Mouse (Mus musculus) testis, postnatal 10 days (tissue): Measurements from ENCODE around the gene Chrna9.

Source experiments
- DNase-seq: peaks from one replicate; pipeline ENCODE4 v3.0.0; 2021; ENCODE audit warnings: low spot score

Gene Chrna9

DNA sequence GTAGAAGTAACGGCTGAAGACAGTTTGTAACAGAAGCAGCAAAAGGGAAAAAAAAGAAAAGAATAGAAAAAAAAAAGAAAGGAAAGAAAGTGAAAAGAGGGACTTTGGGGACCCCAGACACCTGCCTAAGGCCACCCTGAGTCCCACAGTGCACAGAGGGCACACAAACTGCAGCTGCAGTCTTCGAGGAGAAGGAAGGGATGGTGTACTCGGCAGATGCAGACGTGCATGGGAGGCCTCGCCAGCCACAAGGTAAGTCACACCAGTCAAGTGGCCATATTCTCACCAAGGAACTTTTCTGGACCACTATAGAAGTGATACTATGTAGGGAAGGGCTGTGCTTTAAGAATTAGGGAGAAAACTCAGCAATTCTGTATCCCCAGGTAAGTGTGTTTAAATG, at the start of gene Chrna9:
Gene Chrna9 (plus strand): TSS at position 139 of the 400 bp plus-strand sequence.
- DNase-seq = no peak

- no peak for DNase-seq
Measured at GRCm38 (mm10) chr5:65885699-65886443, 48.9 kb upstream of the Chrna9 start.

- DNase-seq = no peak
Measured at GRCm38 (mm10) chr5:65888102-65888501, 46.6 kb upstream of the Chrna9 start.

DNA sequence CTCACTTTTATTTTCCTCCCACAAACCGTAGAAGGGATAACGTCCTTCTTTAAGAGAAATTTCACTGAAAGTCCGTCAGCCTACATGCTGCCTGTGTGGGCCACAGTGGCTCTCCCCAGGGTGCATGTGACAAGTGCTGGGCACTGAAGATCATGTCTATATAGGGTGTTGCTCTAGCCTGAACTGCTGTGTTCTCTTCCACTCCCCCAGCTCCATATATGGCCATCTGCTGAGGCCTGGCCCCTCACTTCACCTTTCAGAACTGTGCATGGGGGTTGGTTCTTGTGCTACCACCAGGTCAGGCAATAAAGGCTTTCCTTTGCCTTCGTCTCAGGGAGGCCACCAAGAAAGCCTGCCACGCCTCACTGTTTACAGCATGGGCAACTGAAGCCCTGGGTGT, 45.7 kb upstream of the Chrna9 start:
- no peak for DNase-seq

GRCm38 (mm10) chr5:65891251-65891826, 43.4 kb upstream of the Chrna9 start:
- DNase-seq = no peak

DNA sequence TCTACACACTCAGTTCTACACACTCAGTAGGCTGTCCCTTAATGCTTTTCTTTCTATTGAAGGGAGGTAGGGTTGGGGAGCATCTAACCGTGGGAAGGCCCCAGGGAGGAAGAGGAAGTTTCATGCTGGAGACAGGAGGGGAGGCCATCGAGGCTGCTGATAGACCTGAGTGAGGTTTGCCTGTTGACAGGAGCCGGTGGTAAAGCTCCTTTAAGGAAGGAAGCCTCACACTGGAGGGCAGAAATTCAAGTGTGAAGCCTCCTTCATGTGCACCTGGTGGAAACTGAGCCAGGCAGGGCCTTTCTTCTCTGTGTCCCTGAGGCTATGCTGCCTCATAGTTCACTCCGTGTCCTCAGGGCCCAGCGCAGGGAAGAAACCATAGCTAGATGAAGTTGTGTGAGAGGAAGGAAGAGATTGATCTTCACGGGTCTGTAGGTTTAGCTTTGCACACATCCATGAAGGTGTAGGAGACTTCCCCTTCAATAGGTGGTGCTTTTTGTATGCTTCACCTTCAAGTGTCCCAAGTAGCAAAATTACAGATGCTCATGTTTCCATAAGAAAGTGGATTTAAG, 39.5 kb upstream of the Chrna9 start:
- no peak for DNase-seq

- DNase-seq = no peak
Measured at GRCm38 (mm10) chr5:65895764-65896163, 39.0 kb upstream of the Chrna9 start.

DNA sequence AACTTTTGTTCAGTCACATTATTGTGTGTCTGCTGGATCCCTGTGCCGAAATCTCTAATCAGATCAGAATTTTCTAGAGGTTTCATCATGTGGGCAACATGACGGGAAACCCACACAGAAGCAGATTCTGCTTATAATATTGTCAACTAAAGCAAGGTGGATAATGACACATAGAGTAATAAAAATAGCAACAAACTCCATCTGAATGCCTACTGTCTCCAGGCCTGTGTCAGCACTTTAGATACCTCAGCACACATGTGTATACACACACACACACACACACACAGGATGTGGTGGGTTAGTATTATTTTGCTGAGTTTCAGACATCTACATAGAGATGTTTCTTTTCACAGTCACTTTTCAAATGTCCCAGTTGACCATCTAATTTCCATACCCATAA, 37.0 kb upstream of the Chrna9 start:
- no peak for DNase-seq

DNA sequence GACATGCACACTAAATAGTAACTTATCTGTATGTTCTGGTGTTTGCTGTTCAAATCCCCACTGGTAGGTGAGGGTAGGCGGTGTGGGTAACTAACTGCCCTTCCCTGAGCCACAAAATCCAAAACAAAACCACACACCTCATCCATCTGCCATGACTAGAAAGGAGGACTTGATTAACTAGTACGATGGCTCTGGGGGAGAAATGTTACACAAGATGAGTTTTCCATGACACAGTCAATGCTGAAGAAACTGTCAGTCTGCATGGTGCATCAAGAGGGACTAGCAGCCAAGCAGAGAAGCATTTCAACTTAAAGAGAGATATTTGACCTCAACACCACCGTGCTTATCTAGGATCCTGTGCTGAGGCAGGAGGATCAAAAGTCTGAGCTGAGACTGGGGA, 36.0 kb upstream of the Chrna9 start:
- DNase-seq = no peak

GRCm38 (mm10) chr5:65900113-65900512, 34.6 kb upstream of the Chrna9 start:
- no peak for DNase-seq

- DNase-seq = no peak
Measured at GRCm38 (mm10) chr5:65900862-65901265, 33.9 kb upstream of the Chrna9 start.

GRCm38 (mm10) chr5:65901868-65902418, 32.8 kb upstream of the Chrna9 start:
- no peak for DNase-seq

DNA sequence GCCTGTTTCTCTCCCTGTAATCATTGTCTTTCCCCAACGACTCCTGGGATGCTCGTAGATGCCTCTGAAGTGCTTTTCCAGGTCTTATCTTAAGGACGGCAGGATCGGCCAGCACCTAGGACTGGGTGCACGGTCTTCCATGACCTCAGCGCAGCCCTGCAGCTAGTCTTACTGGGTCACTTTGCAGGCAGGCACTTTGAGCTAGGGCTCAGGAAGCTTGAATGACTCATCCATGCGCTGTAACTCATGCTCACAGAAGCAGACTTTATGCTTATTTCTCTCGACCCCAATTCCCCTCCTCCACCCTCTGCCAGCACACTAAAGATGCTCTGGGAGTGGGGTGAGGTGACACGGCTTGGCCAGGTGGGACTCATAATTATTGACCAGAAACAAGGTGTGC, 31.9 kb upstream of the Chrna9 start:
- DNase-seq = no peak

- DNase-seq = no peak
Measured at GRCm38 (mm10) chr5:65904476-65904875, 30.2 kb upstream of the Chrna9 start.

DNA sequence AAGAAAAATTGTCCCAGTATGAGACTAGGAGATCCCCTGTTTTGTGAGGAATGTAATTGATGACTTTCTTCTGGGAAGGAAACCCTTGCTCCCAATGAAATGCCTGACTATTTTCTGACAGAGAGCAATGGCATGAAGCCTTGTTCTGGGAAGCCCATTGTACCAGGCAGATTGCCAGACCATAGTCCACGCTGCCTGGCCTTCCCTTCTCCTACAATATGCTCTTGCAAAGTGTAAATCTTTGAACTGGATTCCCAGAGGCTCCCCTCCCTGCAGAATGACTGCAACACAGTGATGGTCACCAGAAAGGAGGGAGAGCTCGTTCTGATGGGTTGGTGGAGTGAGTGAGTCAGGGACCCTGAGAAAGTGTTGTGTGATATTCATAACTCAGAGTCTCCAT, 26.0 kb upstream of the Chrna9 start:
- no peak for DNase-seq

DNA sequence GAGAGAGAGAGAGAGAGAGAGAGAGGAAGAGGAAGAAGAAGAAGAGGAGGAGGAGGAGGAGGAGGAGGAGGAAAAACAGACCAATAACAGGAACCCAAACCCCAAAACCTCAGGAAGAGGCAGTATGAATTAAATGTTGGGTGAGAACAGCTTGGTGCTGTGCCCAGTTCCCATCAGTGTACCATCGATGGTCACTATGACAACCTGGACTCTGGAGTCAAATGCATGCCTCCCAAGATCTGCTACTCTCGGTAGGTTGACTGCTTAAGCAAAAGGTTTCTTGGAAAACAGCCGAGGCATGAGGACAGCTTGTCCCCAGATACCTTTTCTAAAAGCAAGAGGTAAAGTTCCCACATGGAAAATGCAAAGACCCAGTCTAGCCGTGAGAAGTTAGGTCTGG, 25.4 kb upstream of the Chrna9 start:
- no peak for DNase-seq

DNA sequence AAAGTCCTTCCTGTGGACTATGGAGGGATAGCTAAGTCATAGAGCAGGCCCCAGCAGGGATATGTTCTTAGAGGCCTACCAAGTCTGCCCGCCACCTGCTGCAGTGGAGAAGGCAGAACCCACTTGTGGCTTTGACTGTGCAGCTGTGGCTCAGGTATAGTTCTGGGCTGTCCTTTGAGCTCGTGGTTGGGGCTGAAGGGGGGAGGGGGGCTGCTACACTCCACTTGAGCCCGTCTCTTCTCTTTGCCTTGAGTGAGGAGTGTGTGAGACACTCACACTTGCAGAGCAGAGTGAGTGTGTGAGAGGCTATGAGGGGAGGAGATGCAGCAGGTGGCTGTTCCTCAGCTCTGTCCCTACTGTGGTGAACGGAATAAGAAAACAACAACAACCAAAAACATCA, 24.3 kb upstream of the Chrna9 start:
- no peak for DNase-seq

DNA sequence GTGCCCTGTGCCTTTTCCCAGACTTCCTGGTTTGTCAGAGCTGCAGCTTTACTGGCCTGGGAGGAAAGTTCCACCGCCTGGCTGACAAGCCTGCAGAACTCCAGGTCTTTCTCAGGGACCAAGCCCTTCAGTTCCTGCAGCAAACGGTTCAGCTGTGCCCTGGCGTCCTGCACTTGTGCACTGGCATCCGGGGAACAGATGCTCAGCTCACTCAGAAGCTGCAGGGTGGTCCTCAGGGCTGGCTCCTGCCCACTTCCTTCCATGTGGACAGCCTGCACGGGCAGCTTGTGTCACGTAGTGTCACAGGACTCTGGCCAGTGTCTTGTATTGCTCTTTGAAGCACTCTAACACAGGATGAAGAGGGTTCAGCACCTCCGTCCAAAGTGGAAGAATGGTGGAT, 23.0 kb upstream of the Chrna9 start:
- no peak for DNase-seq

- DNase-seq = no peak
Measured at GRCm38 (mm10) chr5:65912201-65912600, 22.5 kb upstream of the Chrna9 start.

GRCm38 (mm10) chr5:65913126-65913525, 21.6 kb upstream of the Chrna9 start:
- no peak for DNase-seq

DNA sequence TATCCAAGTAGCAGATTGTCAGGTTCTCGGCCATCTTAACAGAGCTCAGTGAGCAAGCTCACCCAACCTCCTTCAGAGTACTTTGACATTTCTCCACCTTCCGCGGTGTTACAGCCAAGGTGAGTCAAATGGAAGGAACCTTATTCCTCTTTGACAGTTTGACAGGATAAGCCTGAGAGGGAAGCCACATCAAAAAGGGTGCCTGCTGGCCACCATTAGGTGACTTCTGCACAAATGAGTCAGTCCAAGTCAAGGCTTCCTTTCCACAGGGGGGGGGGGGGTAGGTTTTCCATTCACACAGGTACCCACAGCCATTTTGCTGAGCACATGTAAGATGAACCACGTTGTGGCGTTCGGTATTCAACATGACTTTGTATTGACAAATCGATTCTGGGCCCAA, 20.4 kb upstream of the Chrna9 start:
- no peak for DNase-seq

- DNase-seq = no peak
Measured at GRCm38 (mm10) chr5:65916930-65917329, 17.8 kb upstream of the Chrna9 start.

GRCm38 (mm10) chr5:65918601-65919000, 16.1 kb upstream of the Chrna9 start:
- no peak for DNase-seq
